Mouse (Mus musculus): ENCODE measurements around the gene Chchd1. TPM values are rescaled to one million over a fixed set of nuclear protein-coding genes. Genes with fewer than 3 reads are reported as not detected.

The Chchd1 gene
- polyA plus RNA-seq, 1 experiment from 2014 or later: 218 TPM

- H3K27me3 ChIP-seq: no peaks in the 10 kb centered on the region
Measured at GRCm38 (mm10) chr14:20689009-20689408, 13.8 kb upstream of the Chchd1 start.

GRCm38 (mm10) chr14:20691772-20692171 is 11.0 kb upstream of the Chchd1 start:
- Histone ChIP-seq H3K4me1 (replicated peaks) (peaks cover 24% of the 10 kb centered on the region), H3K9me3 (replicated peaks) (no peaks in the 10 kb centered on the region), H3K27ac (no peak overlapping the region), H3K4me2 (no peak overlapping the region), H3K9ac (no peak overlapping the region), H3K27me3 (no peaks in the 10 kb centered on the region), H3K4me3 (no peak overlapping the region), H3K36me3 (peaks cover 73% of the 10 kb centered on the region)
- ATAC-seq (replicated peaks; ENCODE audit: insufficient number of reproducible peaks, insufficient read depth, low FRiP score, low read depth): no peak
- 84% methylated on average over 6 of the region's 6 CpGs for WGBS

More at GRCm38 (mm10) chr14:20689009-20689408, 13.8 kb upstream of the Chchd1 start:
- H3K4me3 ChIP-seq: no peak overlapping the region
- H3K4me1 ChIP-seq (replicated peaks): peaks cover 4% of the 10 kb centered on the region
- WGBS: 91% methylated on average over 2 of the region's 2 CpGs
- no peaks in the 10 kb centered on the region for H3K9me3 ChIP-seq (replicated peaks)
- H3K27ac ChIP-seq: no peak overlapping the region
- H3K36me3 ChIP-seq: peaks cover 98% of the 10 kb centered on the region
- H3K9ac ChIP-seq: no peak overlapping the region
- ATAC-seq (replicated peaks; ENCODE audit: insufficient number of reproducible peaks, insufficient read depth, low FRiP score, low read depth): no peak
- no peak overlapping the region for H3K4me2 ChIP-seq

- ATAC-seq (replicated peaks; ENCODE audit: insufficient number of reproducible peaks, insufficient read depth, low FRiP score, low read depth): no peak
- WGBS: 85% methylated on average over 10 of the region's 10 CpGs
- H3K9me3 ChIP-seq (replicated peaks): no peaks in the 10 kb centered on the region
- H3K4me1 ChIP-seq (replicated peaks): peaks cover 42% of the 10 kb centered on the region
- no peak overlapping the region for H3K4me2 ChIP-seq
- H3K9ac ChIP-seq: no peak overlapping the region
- no peaks in the 10 kb centered on the region for H3K27me3 ChIP-seq
- H3K4me3 ChIP-seq: peak overlapping the region; percentile 68; the same call in 1 of the 2 replicates
- peaks cover 57% of the 10 kb centered on the region for H3K36me3 ChIP-seq
- no peak overlapping the region for H3K27ac ChIP-seq
Measured at GRCm38 (mm10) chr14:20693589-20694101, 9.2 kb upstream of the Chchd1 start.

- Histone ChIP-seq H3K9me3 (replicated peaks) (no peaks in the 10 kb centered on the region), H3K4me2 (peak overlapping the region; percentile 85), H3K27me3 (no peaks in the 10 kb centered on the region), H3K4me3 (peak overlapping the region; percentile 68), H3K27ac (peak overlapping the region; percentile 94), H3K9ac (peak overlapping the region; percentile 77), H3K4me1 (replicated peaks) (peaks cover 45% of the 10 kb centered on the region), H3K36me3 (peaks cover 55% of the 10 kb centered on the region)
- 47% methylated on average over 13 of the region's 13 CpGs for WGBS
- ATAC-seq (replicated peaks; ENCODE audit: insufficient number of reproducible peaks, insufficient read depth, low FRiP score, low read depth): no peak
Measured at GRCm38 (mm10) chr14:20694185-20694883, 8.5 kb upstream of the Chchd1 start.

- Histone ChIP-seq H3K36me3 (peaks cover 47% of the 10 kb centered on the region), H3K27me3 (no peaks in the 10 kb centered on the region), H3K4me3 (peak within 1 kb of the TSS; percentile 68), H3K4me1 (replicated peaks) (peaks cover 46% of the 10 kb centered on the region), H3K27ac (peak within 1 kb of the TSS; percentile 94), H3K9me3 (replicated peaks) (no peaks in the 10 kb centered on the region), H3K9ac (peak within 1 kb of the TSS; percentile 77), H3K4me2 (peak within 1 kb of the TSS; percentile 85)
- ATAC-seq (replicated peaks; ENCODE audit: insufficient number of reproducible peaks, insufficient read depth, low FRiP score, low read depth): peak; percentile 90
- under 1% methylated on average over 110 of the region's 111 CpGs for WGBS
Measured at GRCm38 (mm10) chr14:20694884-20695760, 7.7 kb upstream of the Chchd1 start, which contains the start of gene Fut11. Gene Fut11, plus strand, starts transcription at chr14:20694968.

- no peak for ATAC-seq (replicated peaks; ENCODE audit: insufficient number of reproducible peaks, insufficient read depth, low FRiP score, low read depth)
- WGBS: 9% methylated on average over 27 of the region's 27 CpGs
Measured at GRCm38 (mm10) chr14:20695761-20696520, 6.9 kb upstream of the Chchd1 start.

GRCm38 (mm10) chr14:20696986-20697385 is 5.8 kb upstream of the Chchd1 start:
- Histone ChIP-seq H3K4me2 (peak overlapping the region; percentile 85), H3K9me3 (replicated peaks) (no peaks in the 10 kb centered on the region), H3K36me3 (peaks cover 30% of the 10 kb centered on the region), H3K4me3 (peak overlapping the region; percentile 68), H3K27me3 (no peaks in the 10 kb centered on the region), H3K27ac (peak overlapping the region; percentile 14), H3K9ac (peak overlapping the region; percentile 10), H3K4me1 (replicated peaks) (peaks cover 63% of the 10 kb centered on the region)
- ATAC-seq (replicated peaks; ENCODE audit: insufficient number of reproducible peaks, insufficient read depth, low FRiP score, low read depth): no peak
- WGBS: 11% methylated on average over 1 of the region's 1 CpGs

More at GRCm38 (mm10) chr14:20695761-20696520, 6.9 kb upstream of the Chchd1 start:
- Histone ChIP-seq H3K4me3 (peak overlapping the region; percentile 68), H3K4me2 (peak overlapping the region; percentile 85), H3K27me3 (no peaks in the 10 kb centered on the region), H3K4me1 (replicated peaks) (peaks cover 53% of the 10 kb centered on the region), H3K27ac (peak overlapping the region; percentile 94), H3K9ac (peak overlapping the region; percentile 77), H3K36me3 (peaks cover 40% of the 10 kb centered on the region), H3K9me3 (replicated peaks) (no peaks in the 10 kb centered on the region)

GRCm38 (mm10) chr14:20698515-20698914 is 4.3 kb upstream of the Chchd1 start:
- Histone ChIP-seq H3K9me3 (replicated peaks) (no peaks in the 10 kb centered on the region), H3K27ac (no peak overlapping the region), H3K4me1 (replicated peaks) (peaks cover 67% of the 10 kb centered on the region), H3K9ac (no peak overlapping the region), H3K36me3 (peaks cover 15% of the 10 kb centered on the region), H3K27me3 (no peaks in the 10 kb centered on the region), H3K4me2 (peak overlapping the region; percentile 85; the same call in 1 of the 2 replicates), H3K4me3 (no peak overlapping the region)
- no peak for ATAC-seq (replicated peaks; ENCODE audit: insufficient number of reproducible peaks, insufficient read depth, low FRiP score, low read depth)
- WGBS: 66% methylated on average over 2 of the region's 2 CpGs

GRCm38 (mm10) chr14:20700362-20700761 is 2.4 kb upstream of the Chchd1 start:
- Histone ChIP-seq H3K27me3 (no peaks in the 10 kb centered on the region), H3K4me1 (replicated peaks) (peaks cover 61% of the 10 kb centered on the region), H3K4me3 (no peak overlapping the region), H3K27ac (no peak overlapping the region), H3K4me2 (no peak overlapping the region), H3K36me3 (peaks cover 13% of the 10 kb centered on the region; the same call in 1 of the 2 replicates), H3K9ac (no peak overlapping the region), H3K9me3 (replicated peaks) (no peaks in the 10 kb centered on the region)
- WGBS: 72% methylated on average over 3 of the region's 3 CpGs
- ATAC-seq (replicated peaks; ENCODE audit: insufficient number of reproducible peaks, insufficient read depth, low FRiP score, low read depth): no peak

GRCm38 (mm10) chr14:20701554-20701953 is 1.3 kb upstream of the Chchd1 start:
- H3K36me3 ChIP-seq: peaks cover 13% of the 10 kb centered on the region; the same call in 1 of the 2 replicates
- peak overlapping the region; percentile 65 for H3K4me3 ChIP-seq
- no peaks in the 10 kb centered on the region for H3K9me3 ChIP-seq (replicated peaks)
- peak overlapping the region; percentile 71 for H3K9ac ChIP-seq
- no peak for ATAC-seq (replicated peaks; ENCODE audit: insufficient number of reproducible peaks, insufficient read depth, low FRiP score, low read depth)
- peaks cover 50% of the 10 kb centered on the region for H3K4me1 ChIP-seq (replicated peaks)
- no peaks in the 10 kb centered on the region for H3K27me3 ChIP-seq
- H3K27ac ChIP-seq: peak overlapping the region; percentile 90
- peak overlapping the region; percentile 70 for H3K4me2 ChIP-seq
- WGBS: 66% methylated on average over 8 of the region's 8 CpGs
